Mouse (Mus musculus) common myeloid progenitor, adult 5-6 weeks (primary cell): ENCODE results near the gene Shf. TPM values are rescaled to one million over a fixed set of nuclear protein-coding genes. Genes with fewer than 3 reads are reported as not detected.

Experiments
- ATAC-seq: replicated peaks from 2 replicates; pipeline ENCODE4 v1.8.0; 2016; ENCODE audit warnings: low read depth, mild to moderate bottlenecking, moderate TSS enrichment, inconsistent platforms; ENCODE audit not compliant: poor library complexity, severe bottlenecking
- total RNA-seq: library from RNA; stranded (forward); fragments of 200-1000, 187-1606 nt; gene quantifications from 2 replicates; pipeline ENCODE4 v1.2.3, GENCODE M21; 2017

Shf gene
- total RNA-seq, 1 experiment from 2014 or later, result 2.8 TPM

DNA sequence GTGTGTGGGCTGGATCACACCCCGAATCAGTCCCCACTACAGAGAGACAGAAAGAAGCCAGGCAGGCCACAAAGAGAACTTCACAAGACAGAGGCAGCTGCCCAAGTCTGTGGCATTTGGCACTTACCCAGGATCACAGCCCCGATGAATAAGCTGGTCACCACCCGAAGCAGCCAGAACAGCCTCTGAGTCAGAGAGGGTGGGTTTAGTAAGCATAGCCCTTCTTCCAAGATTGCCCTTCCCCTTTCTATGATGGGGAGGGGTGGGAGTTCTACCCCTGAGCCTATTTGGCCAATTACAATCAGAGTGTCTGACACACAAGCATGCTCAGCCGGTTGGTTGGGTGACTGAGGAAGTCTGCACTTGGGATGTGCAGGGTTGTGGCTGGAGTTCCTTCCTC is 62.8 kb downstream of the Shf start:
- ATAC-seq, result peak; percentile 70

DNA sequence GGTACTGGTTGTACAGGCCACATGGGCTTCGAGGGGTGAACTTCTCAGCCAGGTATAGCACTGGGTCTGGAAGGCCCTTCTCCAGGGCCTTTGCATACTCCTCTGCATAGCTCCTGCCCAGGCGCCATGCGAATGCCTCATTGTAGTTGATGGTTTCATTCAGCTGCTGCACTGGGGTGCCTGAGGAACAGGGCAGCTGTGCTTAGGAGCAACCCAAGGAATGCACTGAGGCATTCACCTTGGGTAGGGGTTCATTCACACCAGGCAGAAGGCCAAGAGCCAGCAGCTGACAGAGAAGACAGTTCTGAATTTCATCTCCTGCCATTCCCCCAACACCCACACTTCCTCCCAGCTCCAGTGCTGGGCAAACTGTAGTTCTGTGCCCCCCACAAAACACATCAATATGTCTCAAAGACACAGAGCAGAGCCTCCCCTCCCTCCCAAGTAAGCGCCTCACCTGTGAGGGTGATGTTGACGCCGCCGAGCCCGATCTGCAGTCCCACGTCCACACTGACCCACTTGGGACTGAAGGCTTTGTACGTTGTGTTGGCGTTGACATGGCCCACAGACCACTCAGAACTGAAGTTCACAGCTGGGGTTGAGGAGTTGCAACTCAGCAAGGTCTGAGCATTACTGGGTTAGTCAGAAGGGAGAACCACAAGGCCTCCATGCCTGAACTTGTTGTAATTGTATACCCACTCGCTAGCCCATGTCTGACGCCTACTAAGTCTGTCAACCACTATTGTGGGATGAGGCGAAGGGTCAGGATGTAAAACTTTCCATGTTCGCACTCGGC is 63.7 kb downstream of the Shf start:
- ATAC-seq, result no peak

DNA sequence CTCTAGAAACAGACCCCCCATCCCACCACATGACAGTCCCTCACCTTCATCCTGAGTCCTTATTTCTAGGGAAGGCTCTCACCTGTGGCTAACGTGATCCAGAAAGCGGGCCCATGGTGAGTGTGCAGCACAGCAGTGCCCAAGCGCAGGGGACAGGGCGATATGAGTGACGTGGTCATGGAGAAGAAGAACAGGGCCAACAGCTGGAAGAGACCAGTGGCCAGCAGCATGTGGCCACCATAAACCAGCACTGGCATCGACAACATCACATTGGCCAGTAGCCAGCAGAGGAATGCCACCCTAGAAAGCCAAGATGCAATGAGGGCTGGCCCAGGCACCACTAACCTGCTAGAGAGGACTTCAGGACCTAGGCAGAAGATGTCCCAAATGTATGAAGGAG is 64.4 kb downstream of the Shf start:
- no peak for ATAC-seq

DNA sequence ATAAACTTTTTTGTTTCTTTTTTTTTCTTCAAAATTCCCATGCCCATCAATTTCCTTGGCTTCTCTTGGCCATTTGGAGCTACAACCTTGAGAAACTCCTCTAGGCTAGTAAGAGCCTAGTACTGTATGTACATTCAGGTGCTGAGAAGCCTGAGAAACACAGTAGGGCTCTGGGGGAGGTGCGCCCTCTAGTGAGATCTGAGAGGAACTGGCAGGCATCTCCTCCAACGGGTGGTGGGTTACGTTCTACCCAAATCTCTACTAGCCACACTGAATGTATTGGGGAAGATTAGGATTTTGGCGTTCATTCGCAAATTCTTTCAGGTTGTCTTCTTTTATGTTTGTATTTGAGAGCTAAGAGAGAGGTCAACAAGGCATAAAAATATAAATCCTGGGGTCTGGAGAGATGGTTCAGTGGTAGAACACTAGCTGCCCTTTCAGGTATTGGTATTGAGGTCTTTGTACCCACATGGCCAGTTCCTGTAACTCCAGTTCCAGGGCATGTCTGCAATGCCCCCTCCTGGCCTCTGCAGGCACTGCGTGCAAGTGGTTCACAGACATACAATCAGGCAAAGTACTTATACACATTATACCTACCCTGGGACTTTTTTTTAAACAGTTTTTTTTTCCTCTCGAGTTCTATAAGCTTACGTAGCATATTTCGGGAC is 66.3 kb downstream of the Shf start:
- peak; percentile 67 for ATAC-seq

DNA sequence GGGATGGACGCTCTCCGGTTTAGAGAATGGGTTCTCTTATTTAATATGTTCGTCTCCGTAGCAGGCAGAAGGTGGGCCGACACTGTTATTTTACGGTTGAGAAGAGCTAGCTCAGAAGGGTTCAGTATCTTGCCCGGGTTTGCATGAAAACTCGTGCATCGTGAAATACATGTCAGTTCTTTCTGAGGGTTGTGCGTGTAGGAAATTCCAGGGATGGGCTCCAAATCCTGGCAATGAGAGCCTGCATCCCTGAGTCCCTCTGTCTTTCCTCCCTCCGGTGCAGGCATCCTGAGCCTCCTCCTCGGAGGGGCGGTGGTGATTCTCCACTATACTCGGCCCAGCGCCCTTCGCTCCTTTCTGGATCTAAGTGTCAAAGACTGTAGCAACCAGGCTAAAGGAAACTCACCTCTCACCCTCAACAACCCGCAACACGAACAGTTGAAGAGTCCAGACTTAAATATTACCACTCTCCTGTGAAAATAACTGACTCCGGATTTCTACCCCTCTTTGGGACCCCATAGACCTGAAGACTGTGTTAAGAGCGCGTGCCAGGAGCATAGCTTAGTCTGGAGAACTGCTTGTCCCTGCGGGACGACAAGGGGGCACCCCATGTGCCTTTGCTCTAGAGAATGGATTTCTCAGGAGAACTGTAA is 66.9 kb downstream of the Shf start:
- no peak for ATAC-seq

DNA sequence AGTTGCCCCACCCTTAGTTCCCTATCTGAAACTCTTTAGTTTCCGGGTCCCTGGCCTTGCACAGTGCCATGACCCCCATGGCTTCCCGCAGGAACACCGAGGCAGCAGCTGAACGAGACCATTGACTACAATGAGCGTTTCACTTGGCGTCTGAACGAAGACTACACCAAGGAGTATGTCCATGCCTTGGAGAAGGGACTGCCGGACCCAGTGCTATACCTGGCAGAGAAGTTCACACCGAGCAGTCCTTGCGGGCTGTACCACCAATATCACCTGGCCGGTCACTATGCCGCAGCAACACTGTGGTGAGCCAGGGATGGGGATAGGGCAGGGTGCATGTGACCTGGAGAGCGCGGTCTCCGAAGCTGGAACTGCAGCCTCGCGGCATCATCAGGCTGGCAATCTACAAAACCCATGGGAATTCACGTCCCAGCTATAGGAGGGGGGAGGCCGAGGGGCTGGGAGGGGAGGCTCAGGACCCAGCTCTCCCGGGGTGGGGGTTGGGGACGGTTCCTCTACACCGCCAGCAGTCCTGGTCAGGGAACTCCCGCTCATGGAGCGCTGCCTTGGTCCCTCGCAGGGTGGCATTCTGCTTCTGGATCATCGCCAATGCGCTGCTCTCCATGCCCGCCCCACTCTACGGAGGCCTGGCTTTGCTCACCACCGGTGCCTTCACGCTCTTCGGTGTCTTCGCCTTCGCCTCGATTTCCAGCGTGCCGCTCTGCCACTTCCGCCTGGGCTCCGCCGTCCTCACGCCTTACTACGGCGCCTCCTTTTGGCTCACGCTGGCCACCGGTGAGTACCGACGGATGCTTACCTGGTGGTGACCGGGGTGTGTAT is 67.7 kb downstream of the Shf start:
- ATAC-seq, result peak; percentile 19

DNA sequence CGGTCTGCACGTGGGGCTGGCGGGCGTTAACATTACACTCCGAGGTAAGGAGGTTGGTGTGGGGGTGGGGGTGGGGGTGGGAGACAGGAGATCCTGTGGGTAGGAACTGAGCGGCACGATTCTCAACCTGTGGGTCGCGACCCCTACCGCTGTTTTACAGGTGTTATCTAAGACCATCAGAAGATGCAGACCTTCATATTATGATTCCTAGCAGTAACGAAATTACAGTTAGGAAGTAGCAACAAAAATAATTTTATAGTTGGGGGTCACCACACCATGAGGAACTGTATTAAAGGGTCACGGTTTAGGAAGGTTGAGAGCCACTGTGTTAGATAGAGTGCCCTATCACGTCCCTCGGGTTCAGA is 68.3 kb downstream of the Shf start:
- no peak for ATAC-seq

DNA sequence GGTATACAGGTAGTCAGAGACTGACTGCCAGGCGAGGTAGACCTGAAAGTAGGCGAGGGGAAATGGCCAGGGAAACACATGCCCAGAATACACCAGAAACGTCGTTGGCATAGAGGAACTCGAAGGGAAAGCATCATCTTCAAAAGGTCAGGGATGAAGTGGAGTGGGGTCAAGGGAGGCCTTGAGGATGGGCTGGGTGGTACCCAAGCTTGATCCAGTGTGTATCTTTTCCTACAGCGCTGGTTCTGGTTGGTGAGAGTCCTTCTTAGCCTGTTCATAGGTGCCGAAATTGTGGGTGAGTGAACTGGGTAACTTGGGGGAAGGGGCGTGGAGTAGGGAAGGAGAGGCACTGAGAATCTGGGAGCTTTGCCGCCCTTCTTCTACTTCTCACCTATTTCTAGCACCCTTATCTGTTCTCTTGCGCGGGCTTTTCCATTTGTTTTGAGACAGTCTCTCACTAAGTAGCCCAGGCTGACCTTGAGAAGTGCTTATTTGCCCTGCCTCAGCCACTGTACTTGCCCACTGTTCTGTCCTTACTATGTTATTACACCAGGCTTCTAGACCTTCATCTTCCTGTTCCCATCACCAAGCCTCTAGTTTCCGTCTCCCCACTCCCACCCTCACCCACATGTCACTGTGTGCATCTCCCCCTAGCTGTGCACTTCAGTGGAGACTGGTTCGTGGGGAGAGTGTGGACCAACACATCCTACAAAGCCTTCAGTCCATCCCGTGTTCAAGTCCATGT is 68.9 kb downstream of the Shf start:
- ATAC-seq, result no peak

Other genes with a start within 250 kb of the Shf start
- 2,084 and 2,334 TPM in 2 replicates for gene B2m, start 221.5 kb downstream of the Shf start, total RNA-seq
- gene Trim69, start 208.5 kb downstream of the Shf start, total RNA-seq, result not detected in 2 replicates
- gene Patl2, start 183.0 kb downstream of the Shf start, total RNA-seq, result not detected in 2 replicates
- gene Terb2, start 182.9 kb downstream of the Shf start, total RNA-seq, result not detected in 2 replicates
- gene Sord, start 134.4 kb downstream of the Shf start, total RNA-seq, result 79.5 and 86.8 TPM in 2 replicates
- gene Duox2, start 70.7 kb downstream of the Shf start, total RNA-seq, result not detected in 2 replicates
- gene Duoxa2, start 70.3 kb downstream of the Shf start, total RNA-seq, result not detected in 2 replicates
- 0.18 TPM in 1 of 2 replicates, not detected in the other for gene Duoxa1, start 55.4 kb downstream of the Shf start, total RNA-seq
- gene Duox1, start 53.5 kb downstream of the Shf start, total RNA-seq, result not detected in 2 replicates
- gene Slc28a2, start 57.3 kb upstream of the Shf start, total RNA-seq, result 16.4 and 21.4 TPM in 2 replicates
- 0.41 and 0.97 TPM in 2 replicates for gene Gm14085, start 115.8 kb upstream of the Shf start, total RNA-seq
- 53.5 and 60.9 TPM in 2 replicates for gene Gatm, start 242.1 kb upstream of the Shf start, total RNA-seq